16 mouse cellular contexts compared by ENCODE assay signal in genomic region chr4:136025350-136025749, GRCm38 (mm10).
"Had no signal": no experiment of that assay in that cellular context is flagged by ENCODE, and none has a peak within 500 bp of the region (broad histone marks: within the 10 kb centered on the region; RNA-seq: fewer than 3 reads in every experiment).

No protein-coding gene starts in this region.

- H3K9ac ChIP-seq: lung, embryonic 15.5 days; midbrain, embryonic 12.5 days; neural tube, embryonic 12.5 days; stomach, embryonic 15.5 days had no signal

- H3K27me3 ChIP-seq: lung, embryonic 15.5 days; megakaryocyte, embryonic 14.5 days; midbrain, embryonic 12.5 days; neural tube, embryonic 12.5 days; stomach, embryonic 15.5 days had no signal

- ATAC-seq: lung, postnatal 0 days had no signal

- H3K36me3 ChIP-seq: lung, embryonic 15.5 days; midbrain, embryonic 12.5 days; neural tube, embryonic 12.5 days; stomach, embryonic 15.5 days had no signal

- H3K9me3 ChIP-seq: lung, embryonic 15.5 days; megakaryocyte, embryonic 14.5 days; midbrain, embryonic 12.5 days; neural tube, embryonic 12.5 days; stomach, embryonic 15.5 days had no signal

- H3K4me2 ChIP-seq: lung, embryonic 15.5 days; midbrain, embryonic 12.5 days; neural tube, embryonic 12.5 days; stomach, embryonic 15.5 days had no signal

- H3K4me3 ChIP-seq: lung, embryonic 15.5 days; megakaryocyte, embryonic 14.5 days; midbrain, embryonic 12.5 days; neural tube, embryonic 12.5 days; stomach, embryonic 15.5 days had no signal

- DNase-seq: lung, adult 2 months; lung, postnatal 14 days; lung, postnatal 36 days; midbrain, embryonic 14.5 days; right cerebral cortex, postnatal 14 days; thymus, adult 2 months; thymus, postnatal 25 days; thymus, postnatal 4 days had no signal

- H3K27ac ChIP-seq: lung, embryonic 15.5 days; macrophage; midbrain, embryonic 12.5 days; neural tube, embryonic 12.5 days; stomach, embryonic 15.5 days; stomach, postnatal 0 days had no signal
